Comparison of ENCODE assay signal across 13 mouse cellular contexts in genomic region chr5:122524244-122524643, GRCm38 (mm10). TPM values are rescaled to one million over a fixed set of nuclear protein-coding genes. Genes with fewer than 3 reads are reported as not detected.
A peak's percentile ranks its signal among the peaks of the same experiment; 100 is the strongest.
DNase-seq lines count a peak whose midpoint lies in the region; ATAC-seq and TF ChIP-seq lines count a peak whose summit lies in the region.
"Had no signal": no experiment of that assay in that cellular context is flagged by ENCODE, and none has a peak within 500 bp of the region (broad histone marks: within the 10 kb centered on the region; RNA-seq: fewer than 3 reads in every experiment).

No protein-coding gene starts in this region.

- no peak for ATAC-seq in heart, embryonic 15.5 days (replicated peaks; ENCODE audit: insufficient number of reproducible peaks, insufficient read depth, low FRiP score, low read depth)
- ATAC-seq in stomach, embryonic 15.5 days (ENCODE audit: insufficient read depth, low FRiP score, low read depth): no peak
- ATAC-seq: CD4-positive, CD25-positive, alpha-beta regulatory T cell, adult 4 months; midbrain, embryonic 13.5 days had no signal

- WGBS in heart, adult 2 months: 52% methylated on average over 3 of the region's 3 CpGs
- WGBS in heart, embryonic 15.5 days: 64% methylated on average over 3 of the region's 3 CpGs
- WGBS in stomach, embryonic 15.5 days: 69% methylated on average over 3 of the region's 3 CpGs

- H3K4me3 ChIP-seq in heart, adult 2 months: no peak overlapping the region
- H3K4me3 ChIP-seq in heart, embryonic 15.5 days: no peak overlapping the region
- no peak overlapping the region for H3K4me3 ChIP-seq in stomach, embryonic 15.5 days (replicated peaks)
- H3K4me3 ChIP-seq in left cerebral cortex, adult 2 months: no peak overlapping the region
- H3K4me3 ChIP-seq: hindbrain, embryonic 15.5 days; liver, embryonic 13.5 days; midbrain, embryonic 13.5 days had no signal

- H3K9ac ChIP-seq in heart, adult 2 months (ENCODE audit: low read depth, low read length): no peak overlapping the region
- H3K9ac ChIP-seq in heart, embryonic 15.5 days: no peak overlapping the region
- no peak overlapping the region for H3K9ac ChIP-seq in stomach, embryonic 15.5 days
- H3K9ac ChIP-seq: hindbrain, embryonic 15.5 days; liver, embryonic 13.5 days; midbrain, embryonic 13.5 days had no signal

- H3K4me2 ChIP-seq in heart, embryonic 15.5 days: no peak overlapping the region
- no peak overlapping the region for H3K4me2 ChIP-seq in stomach, embryonic 15.5 days
- H3K4me2 ChIP-seq: hindbrain, embryonic 15.5 days; liver, embryonic 13.5 days; midbrain, embryonic 13.5 days had no signal

- TF ChIP-seq EP300 in heart, adult 2 months (IDR thresholded peaks at IDR 0.05; ENCODE audit: insufficient read depth, low read depth, low read length): peak; percentile 52; the same call in 1 of the 2 replicates

- no peaks in the 10 kb centered on the region for H3K36me3 ChIP-seq in heart, adult 2 months (ENCODE audit: control insufficient read depth, insufficient read depth, low read length)
- no peaks in the 10 kb centered on the region for H3K36me3 ChIP-seq in heart, embryonic 15.5 days
- no peaks in the 10 kb centered on the region for H3K36me3 ChIP-seq in stomach, embryonic 15.5 days
- H3K36me3 ChIP-seq: hindbrain, embryonic 15.5 days; liver, embryonic 13.5 days; midbrain, embryonic 13.5 days had no signal

- DNase-seq in kidney, adult 18-20 months: peak; percentile 35
- DNase-seq in kidney, postnatal 10 days: no peak
- peak in 1 of 2 experiments; percentile 65 for DNase-seq in heart, adult 2 months
- no peak for DNase-seq in left cerebral cortex, adult 2 months (ENCODE audit: extremely low spot score in 1 of 2, low spot score in 2 of 2)
- no peak for DNase-seq in ovary, postnatal 36 days (ENCODE audit: low spot score)
- DNase-seq: cerebellum, adult 18-20 months; liver, embryonic 13.5 days; lung, postnatal 14 days had no signal

- H3K9me3 ChIP-seq in heart, embryonic 15.5 days (replicated peaks): no peaks in the 10 kb centered on the region
- no peaks in the 10 kb centered on the region for H3K9me3 ChIP-seq in stomach, embryonic 15.5 days
- H3K9me3 ChIP-seq: hindbrain, embryonic 15.5 days; liver, embryonic 13.5 days; midbrain, embryonic 13.5 days had no signal

- TF ChIP-seq POLR2A in heart, adult 2 months (IDR thresholded peaks at IDR 0.05; ENCODE audit: insufficient read depth, low read depth, low read length): no peak

- TF ChIP-seq CTCF in heart, adult 2 months (IDR thresholded peaks at IDR 0.05): no peak
- TF ChIP-seq CTCF in left cerebral cortex, adult 2 months (IDR thresholded peaks at IDR 0.05): no peak

- H3K27me3 ChIP-seq in heart, adult 2 months (ENCODE audit: control insufficient read depth, insufficient read depth, low read length): no peaks in the 10 kb centered on the region
- H3K27me3 ChIP-seq in heart, embryonic 15.5 days: no peaks in the 10 kb centered on the region
- H3K27me3 ChIP-seq in stomach, embryonic 15.5 days (replicated peaks): no peaks in the 10 kb centered on the region
- H3K27me3 ChIP-seq: hindbrain, embryonic 15.5 days; midbrain, embryonic 13.5 days had no signal

- peak overlapping the region; percentile 88 for H3K27ac ChIP-seq in heart, adult 2 months
- peak overlapping the region; percentile 97 for H3K27ac ChIP-seq in heart, embryonic 15.5 days
- peak overlapping the region; percentile 79 for H3K27ac ChIP-seq in stomach, embryonic 15.5 days
- H3K27ac ChIP-seq in left cerebral cortex, adult 2 months: no peak overlapping the region
- H3K27ac ChIP-seq: hindbrain, embryonic 15.5 days; liver, embryonic 13.5 days; midbrain, embryonic 13.5 days had no signal

- intact Hi-C loops in heart, adult 2 months (cut with DNase I): loop anchor here (2.0 kb wide), 1 partner anchor 13 kb away; no protein-coding TSS in a partner anchor
- intact Hi-C loops in left cerebral cortex, adult 2 months (cut with DNase I): no loop called here

- H3K79me2 ChIP-seq in heart, adult 2 months (replicated peaks; ENCODE audit: control insufficient read depth, insufficient read depth, low read length): no peaks in the 10 kb centered on the region

- H3K4me1 ChIP-seq in heart, adult 2 months (ENCODE audit: control insufficient read depth, insufficient read depth, low read length): peaks cover 23% of the 10 kb centered on the region
- peaks cover 76% of the 10 kb centered on the region for H3K4me1 ChIP-seq in heart, embryonic 15.5 days (replicated peaks)
- H3K4me1 ChIP-seq in stomach, embryonic 15.5 days: peaks cover 41% of the 10 kb centered on the region

RNA-seq across cellular contexts. Expression of gene Atp2a2, which starts 22.2 kb away (rescaled TPM):
- over 10,000 TPM; 11,796 to 13,259 TPM for total RNA-seq in heart, adult 2 months (2021)
- 3,546 and 6,285 TPM in 2 replicates for polyA plus RNA-seq in heart, adult 2 months (2012; rRNA removed)
- polyA plus RNA-seq in heart, embryonic 15.5 days (2015; fragmentation: Nextera tagmentation; extraction: Ambion mirVana): 288 and 291 TPM in 2 replicates
- 33.5 and 35.7 TPM in 2 replicates for polyA plus RNA-seq in stomach, embryonic 15.5 days (2015; fragmentation: Nextera tagmentation; extraction: Ambion mirVana)
- total RNA-seq in left cerebral cortex, adult 2 months (2021): 100 to 1,000 TPM; 670 to 735 TPM

Comparison
In these comparisons a context has a peak if more than half of its experiments do, and no peak if none do; other contexts are left out.
1. RNA of gene Atp2a2, which starts 22.2 kb away (polyA plus RNA-seq): 3,546 to 6,285 TPM in heart, adult 2 months; 288 to 291 TPM in heart, embryonic 15.5 days and 33.5 to 35.7 TPM in stomach, embryonic 15.5 days; every median in the first group is over 10 times any median in the second.